Mouse (Mus musculus): Measurements from ENCODE around the gene Slc5a2.

Slc5a2 gene

GRCm38 (mm10) chr7:128251946-128252345 lies 13.5 kb upstream of the Slc5a2 start:
- DNase-seq (ENCODE audit: low read depth, low spot score) = no peak

GRCm38 (mm10) chr7:128252609-128253008 lies 12.8 kb upstream of the Slc5a2 start:
- peak; percentile 65 for DNase-seq (ENCODE audit: low read depth, low spot score)

- DNase-seq (ENCODE audit: low read depth, low spot score) = no peak
These were observed 10.5 kb upstream of the Slc5a2 start for GRCm38 (mm10) chr7:128254978-128255377.

- no peak for DNase-seq (ENCODE audit: low read depth, low spot score)
These were observed 9.7 kb upstream of the Slc5a2 start for GRCm38 (mm10) chr7:128255757-128256156.

GRCm38 (mm10) chr7:128256783-128257334 lies 8.6 kb upstream of the Slc5a2 start:
- no peak for DNase-seq (ENCODE audit: low read depth, low spot score)

- DNase-seq (ENCODE audit: low read depth, low spot score) = no peak
These were observed 599 bp downstream of the Slc5a2 start for GRCm38 (mm10) chr7:128266056-128266455.

GRCm38 (mm10) chr7:128267391-128267790 lies 1.9 kb downstream of the Slc5a2 start:
- DNase-seq (ENCODE audit: low read depth, low spot score) = peak; percentile 54

GRCm38 (mm10) chr7:128267813-128268212 lies 2.4 kb downstream of the Slc5a2 start:
- no peak for DNase-seq (ENCODE audit: low read depth, low spot score)

- peak; percentile 85 for DNase-seq (ENCODE audit: low read depth, low spot score)
These were observed 5.0 kb downstream of the Slc5a2 start for GRCm38 (mm10) chr7:128270431-128270850.

- no peak for DNase-seq (ENCODE audit: low read depth, low spot score)
These were observed 6.0 kb downstream of the Slc5a2 start for GRCm38 (mm10) chr7:128271496-128271895.

- DNase-seq (ENCODE audit: low read depth, low spot score) = no peak
These were observed 10.6 kb downstream of the Slc5a2 start for GRCm38 (mm10) chr7:128276051-128276450.

- DNase-seq (ENCODE audit: low read depth, low spot score) = no peak
These were observed 14.3 kb downstream of the Slc5a2 start for GRCm38 (mm10) chr7:128279750-128280149.

GRCm38 (mm10) chr7:128281765-128282164 lies 16.3 kb downstream of the Slc5a2 start:
- DNase-seq (ENCODE audit: low read depth, low spot score) = no peak

GRCm38 (mm10) chr7:128282532-128283244 lies 17.2 kb downstream of the Slc5a2 start:
- DNase-seq (ENCODE audit: low read depth, low spot score) = no peak

- no peak for DNase-seq (ENCODE audit: low read depth, low spot score)
These were observed 18.6 kb downstream of the Slc5a2 start for GRCm38 (mm10) chr7:128284047-128284446.

GRCm38 (mm10) chr7:128285060-128285459 lies 19.6 kb downstream of the Slc5a2 start:
- no peak for DNase-seq (ENCODE audit: low read depth, low spot score)

GRCm38 (mm10) chr7:128288923-128289544 lies 23.6 kb downstream of the Slc5a2 start:
- DNase-seq (ENCODE audit: low read depth, low spot score) = no peak

GRCm38 (mm10) chr7:128294785-128295184 lies 29.3 kb downstream of the Slc5a2 start:
- DNase-seq (ENCODE audit: low read depth, low spot score) = no peak

- no peak for DNase-seq (ENCODE audit: low read depth, low spot score)
These were observed 31.1 kb downstream of the Slc5a2 start for GRCm38 (mm10) chr7:128296514-128296913.

GRCm38 (mm10) chr7:128297291-128297616 lies 31.8 kb downstream of the Slc5a2 start:
- DNase-seq (ENCODE audit: low read depth, low spot score) = peak; percentile 38

- peak; percentile 77 for DNase-seq (ENCODE audit: low read depth, low spot score)
These were observed 32.4 kb downstream of the Slc5a2 start, which contains the start of gene BC017158 for GRCm38 (mm10) chr7:128297617-128298480. BC017158 (minus strand) TSS chr7:128298170.
